Mouse (Mus musculus) spleen, adult 18-20 months (tissue): ENCODE results near the gene Ostm1.

Experiments used
- DNase-seq, 2 experiments: peaks; one replicate each; pipeline ENCODE4 v3.0.0; 2022; ENCODE audit warnings: mixed read lengths in 2 of 2

Ostm1 gene

GRCm38 (mm10) chr10:42583157-42583872, at the start of gene Ostm1, which contains the start of gene Nr2e1:
Gene Ostm1 (plus strand): TSS chr10:42583822.
Gene Nr2e1 (minus strand): TSS chr10:42583632.
- no peak for DNase-seq

- no peak for DNase-seq
These were observed 49.7 kb upstream of the Ostm1 start for GRCm38 (mm10) chr10:42533836-42534453.

GRCm38 (mm10) chr10:42537571-42538316, 45.9 kb upstream of the Ostm1 start:
- DNase-seq: no peak

GRCm38 (mm10) chr10:42545707-42546503, 37.7 kb upstream of the Ostm1 start:
- DNase-seq: no peak

- DNase-seq: no peak
These were observed 37.1 kb upstream of the Ostm1 start for GRCm38 (mm10) chr10:42546507-42546906.

GRCm38 (mm10) chr10:42559581-42560200, 23.9 kb upstream of the Ostm1 start:
- no peak for DNase-seq

GRCm38 (mm10) chr10:42562272-42562671, 21.4 kb upstream of the Ostm1 start:
- no peak for DNase-seq

GRCm38 (mm10) chr10:42572567-42572966, 11.1 kb upstream of the Ostm1 start:
- DNase-seq: no peak

- no peak for DNase-seq
These were observed 10.7 kb upstream of the Ostm1 start for GRCm38 (mm10) chr10:42572971-42573370.

- DNase-seq: no peak
These were observed 9.0 kb upstream of the Ostm1 start for GRCm38 (mm10) chr10:42574639-42575038.

GRCm38 (mm10) chr10:42577525-42578280, 5.9 kb upstream of the Ostm1 start:
- DNase-seq: no peak

- DNase-seq: no peak
These were observed 5.3 kb upstream of the Ostm1 start for GRCm38 (mm10) chr10:42578281-42578675.

GRCm38 (mm10) chr10:42578698-42579474, 4.7 kb upstream of the Ostm1 start:
- DNase-seq: no peak

GRCm38 (mm10) chr10:42579475-42580130, 4.0 kb upstream of the Ostm1 start:
- DNase-seq: no peak

GRCm38 (mm10) chr10:42580131-42580950, 3.3 kb upstream of the Ostm1 start:
- no peak for DNase-seq

GRCm38 (mm10) chr10:42580951-42581277, 2.7 kb upstream of the Ostm1 start:
- DNase-seq: no peak

GRCm38 (mm10) chr10:42581694-42582565, 1.7 kb upstream of the Ostm1 start:
- DNase-seq: no peak

GRCm38 (mm10) chr10:42582566-42583110, 984 bp upstream of the Ostm1 start:
- DNase-seq: no peak
